Mouse (Mus musculus): ENCODE data around the gene Fndc9. TPM values are rescaled to one million over a fixed set of nuclear protein-coding genes. Genes with fewer than 3 reads are reported as not detected.

The Fndc9 gene
- polyA plus RNA-seq, 1 experiment: 0.39 TPM

DNA sequence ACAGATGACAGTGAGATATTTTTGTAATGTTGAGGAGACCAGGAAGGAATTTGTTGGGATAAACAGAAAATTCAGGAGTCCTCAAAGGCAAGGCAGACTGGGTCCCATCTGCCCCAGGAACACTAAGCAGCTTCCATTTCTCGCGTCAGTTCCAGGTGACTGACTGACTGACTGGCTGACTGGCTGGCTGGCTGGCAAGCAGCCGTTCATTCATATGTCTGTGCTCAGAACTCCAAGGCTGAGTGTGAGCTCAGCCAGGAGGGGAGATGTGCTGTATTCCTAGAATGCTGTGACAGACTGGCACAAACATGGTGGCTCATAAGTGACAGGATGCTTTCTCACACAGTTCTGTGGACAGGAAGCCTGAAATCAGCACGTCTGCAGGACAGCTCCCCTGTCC lies 1.4 kb upstream of the Fndc9 start:
- TF ChIP-seq CTCF (IDR thresholded peaks at IDR 0.05; ENCODE audit: borderline replicate concordance, insufficient read depth, low read depth, low read length) (no peak), POLR2A (IDR thresholded peaks at IDR 0.05; ENCODE audit: borderline replicate concordance, insufficient read depth, low read length) (no peak)
- WGBS: 10% methylated on average over 4 of the region's 4 CpGs
- no peaks in the 10 kb centered on the region for H3K4me1 ChIP-seq (ENCODE audit: control insufficient read depth, insufficient read depth, low read length)
- H3K4me3 ChIP-seq (replicated peaks; ENCODE audit: insufficient read depth, low read depth, low read length): no peak overlapping the region
- no peak overlapping the region for H3K27ac ChIP-seq (ENCODE audit: insufficient read depth, low read length)
- H3K27me3 ChIP-seq (ENCODE audit: control insufficient read depth, insufficient read depth, low read length): no peaks in the 10 kb centered on the region
- DNase-seq: no peak

DNA sequence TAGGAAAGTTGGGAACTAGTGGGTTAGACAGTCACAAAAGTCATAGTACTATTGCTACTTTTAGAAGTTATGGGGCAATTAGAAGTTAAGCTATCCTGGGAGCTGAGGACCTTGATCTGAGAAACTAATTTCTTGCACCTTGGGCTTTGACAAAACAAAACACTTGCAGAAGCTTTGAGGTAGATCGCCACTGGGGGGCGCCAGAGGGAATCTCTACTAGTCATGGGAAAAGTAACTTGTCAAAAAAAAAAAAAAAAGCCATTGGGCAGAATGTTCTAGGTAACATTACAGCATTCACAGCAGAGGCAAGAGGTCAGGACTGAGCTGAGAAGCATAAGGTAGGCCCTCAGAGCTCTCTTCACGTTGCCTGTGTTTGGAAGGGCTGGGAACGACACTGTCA lies 1.6 kb downstream of the Fndc9 start:
- 27% methylated on average over 4 of the region's 4 CpGs for WGBS
- TF ChIP-seq POLR2A (IDR thresholded peaks at IDR 0.05; ENCODE audit: borderline replicate concordance, insufficient read depth, low read length) (no peak), CTCF (IDR thresholded peaks at IDR 0.05; ENCODE audit: borderline replicate concordance, insufficient read depth, low read depth, low read length) (peak; percentile 45; the same call in 1 of the 2 replicates)
- DNase-seq: peak; percentile 50 to 68
- Histone ChIP-seq H3K27me3 (ENCODE audit: control insufficient read depth, insufficient read depth, low read length) (no peaks in the 10 kb centered on the region), H3K4me3 (replicated peaks; ENCODE audit: insufficient read depth, low read depth, low read length) (no peak overlapping the region), H3K27ac (ENCODE audit: insufficient read depth, low read length) (no peak overlapping the region), H3K4me1 (ENCODE audit: control insufficient read depth, insufficient read depth, low read length) (no peaks in the 10 kb centered on the region)

DNA sequence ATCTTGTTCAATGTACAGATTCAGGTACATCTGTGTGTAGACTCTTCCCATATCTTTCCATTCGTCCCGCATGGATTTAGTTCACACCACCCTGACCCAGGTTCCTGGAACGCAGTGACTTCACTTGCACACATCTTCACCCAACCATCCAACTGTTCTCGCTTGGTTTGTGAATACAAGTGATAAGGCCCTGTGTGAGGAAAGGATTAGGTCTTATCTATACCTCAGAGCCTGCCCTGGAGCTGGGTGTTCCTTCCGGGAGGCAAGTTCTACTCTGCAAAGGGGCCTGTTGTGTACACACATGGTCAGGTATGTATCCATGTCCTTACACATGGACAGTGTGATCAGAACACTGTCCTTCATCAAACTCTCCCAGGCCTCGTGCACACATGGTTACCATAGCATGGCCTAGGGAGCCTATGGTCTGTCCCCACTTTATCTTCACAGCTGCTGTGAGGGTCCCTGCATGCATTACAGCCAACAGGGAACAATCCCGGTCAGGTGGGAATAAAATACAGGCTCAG lies 5.9 kb downstream of the Fndc9 start:
- no peaks in the 10 kb centered on the region for H3K4me1 ChIP-seq (ENCODE audit: control insufficient read depth, insufficient read depth, low read length)
- 95% methylated on average over 7 of the region's 7 CpGs for WGBS
- DNase-seq: no peak

DNA sequence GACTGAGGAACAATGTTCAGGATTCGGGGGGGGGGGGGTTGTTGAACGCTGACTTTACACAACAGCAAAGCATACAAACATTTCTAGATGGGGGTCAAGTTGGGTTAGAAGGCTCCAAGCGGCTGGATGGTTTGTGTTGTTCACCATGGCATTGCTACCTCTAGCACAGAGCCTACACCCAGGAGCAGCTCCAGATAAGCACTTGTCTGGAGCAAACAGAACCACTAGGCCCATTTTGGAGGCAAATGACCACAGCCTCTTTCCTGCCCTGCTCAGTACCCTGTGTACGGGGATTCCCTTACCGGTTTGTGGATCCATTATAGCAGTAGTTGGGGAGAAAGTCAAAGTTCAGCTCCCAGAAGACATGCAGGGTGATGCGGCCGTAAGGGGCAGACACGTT lies 6.7 kb downstream of the Fndc9 start:
- 92% methylated on average over 8 of the region's 8 CpGs for WGBS
- no peak overlapping the region for H3K27ac ChIP-seq (ENCODE audit: insufficient read depth, low read length)

More for the DNA sequence above, 5.9 kb downstream of the Fndc9 start:
- Histone ChIP-seq H3K4me3 (replicated peaks; ENCODE audit: insufficient read depth, low read depth, low read length) (no peak overlapping the region), H3K27ac (ENCODE audit: insufficient read depth, low read length) (no peak overlapping the region), H3K27me3 (ENCODE audit: control insufficient read depth, insufficient read depth, low read length) (no peaks in the 10 kb centered on the region)
- no peak for TF ChIP-seq CTCF (IDR thresholded peaks at IDR 0.05; ENCODE audit: borderline replicate concordance, insufficient read depth, low read depth, low read length)
- TF ChIP-seq POLR2A (IDR thresholded peaks at IDR 0.05; ENCODE audit: borderline replicate concordance, insufficient read depth, low read length): no peak

DNA sequence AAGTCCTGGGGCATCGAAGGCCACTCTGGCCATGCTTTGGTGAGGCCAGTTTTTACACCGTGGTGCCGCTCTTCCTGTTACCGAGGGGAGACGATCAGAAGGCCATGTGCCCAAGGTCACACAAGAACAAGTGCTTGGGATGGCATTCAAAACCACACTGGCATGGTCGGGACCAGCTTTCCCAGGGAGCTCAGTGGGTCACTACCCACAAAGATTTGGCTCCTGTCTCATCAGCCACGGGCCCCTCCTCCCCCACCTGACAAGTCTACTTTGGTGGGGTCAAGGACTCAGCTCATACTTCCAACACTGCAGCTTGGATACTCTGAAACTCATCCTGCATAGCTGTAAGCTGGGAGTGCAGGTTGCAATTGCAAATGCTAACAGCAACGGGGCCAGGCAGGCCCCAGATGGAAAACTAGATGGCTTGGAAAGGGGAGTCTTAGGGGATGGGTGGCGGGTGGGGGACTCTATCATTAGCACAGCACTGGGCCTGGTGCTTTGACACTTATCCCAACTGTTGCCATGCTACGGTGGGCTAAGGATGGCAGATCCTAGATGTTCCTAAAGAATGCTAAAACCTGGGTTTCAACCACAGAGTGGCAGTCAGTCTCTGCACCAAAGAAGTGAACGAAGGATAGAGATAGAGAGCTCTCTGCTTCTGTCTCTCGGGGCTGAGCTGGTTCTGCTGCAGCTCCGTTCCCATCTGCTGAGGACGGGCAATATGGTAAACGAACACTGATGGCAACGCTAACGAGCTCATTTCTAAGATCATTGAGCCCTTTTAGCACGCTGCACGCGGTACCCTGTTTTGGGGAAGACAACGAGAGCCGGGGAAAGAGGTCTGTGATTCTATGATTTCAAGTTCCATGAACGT lies 9.6 kb downstream of the Fndc9 start:
- Histone ChIP-seq H3K4me1 (ENCODE audit: control insufficient read depth, insufficient read depth, low read length) (no peaks in the 10 kb centered on the region), H3K27me3 (ENCODE audit: control insufficient read depth, insufficient read depth, low read length) (no peaks in the 10 kb centered on the region), H3K27ac (ENCODE audit: insufficient read depth, low read length) (no peak overlapping the region), H3K4me3 (replicated peaks; ENCODE audit: insufficient read depth, low read depth, low read length) (no peak overlapping the region)
- DNase-seq: no peak
- no peak for TF ChIP-seq CTCF (IDR thresholded peaks at IDR 0.05; ENCODE audit: borderline replicate concordance, insufficient read depth, low read depth, low read length)
- TF ChIP-seq POLR2A (IDR thresholded peaks at IDR 0.05; ENCODE audit: borderline replicate concordance, insufficient read depth, low read length): no peak
- 88% methylated on average over 23 of the region's 23 CpGs for WGBS

More for the DNA sequence above, 6.7 kb downstream of the Fndc9 start:
- Histone ChIP-seq H3K4me1 (ENCODE audit: control insufficient read depth, insufficient read depth, low read length) (no peaks in the 10 kb centered on the region), H3K27me3 (ENCODE audit: control insufficient read depth, insufficient read depth, low read length) (no peaks in the 10 kb centered on the region), H3K4me3 (replicated peaks; ENCODE audit: insufficient read depth, low read depth, low read length) (no peak overlapping the region)
- no peak for DNase-seq
- TF ChIP-seq POLR2A (IDR thresholded peaks at IDR 0.05; ENCODE audit: borderline replicate concordance, insufficient read depth, low read length) (no peak), CTCF (IDR thresholded peaks at IDR 0.05; ENCODE audit: borderline replicate concordance, insufficient read depth, low read depth, low read length) (no peak)

DNA sequence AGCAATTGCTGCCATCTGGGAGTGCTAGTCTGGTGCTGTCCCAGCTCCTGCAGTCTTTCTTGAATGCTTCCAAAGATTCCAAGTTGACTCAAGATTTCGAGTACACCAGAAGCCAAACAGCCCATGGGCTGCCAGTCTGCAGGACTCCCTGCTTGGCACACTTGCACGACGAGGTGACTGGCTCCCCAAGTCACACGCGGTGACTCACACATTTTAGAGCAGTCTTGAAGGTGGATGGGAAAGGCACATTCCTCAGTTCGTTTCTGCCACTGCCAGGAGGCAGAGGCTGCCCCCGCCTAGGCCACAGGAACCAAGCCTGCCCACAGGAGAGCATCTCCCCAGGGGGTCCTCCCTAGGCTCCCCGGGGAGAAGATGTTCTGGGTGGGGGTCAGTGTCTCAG lies 10.6 kb downstream of the Fndc9 start:
- TF ChIP-seq CTCF (IDR thresholded peaks at IDR 0.05; ENCODE audit: borderline replicate concordance, insufficient read depth, low read depth, low read length): no peak
- no peak for TF ChIP-seq POLR2A (IDR thresholded peaks at IDR 0.05; ENCODE audit: borderline replicate concordance, insufficient read depth, low read length)
- no peaks in the 10 kb centered on the region for H3K4me1 ChIP-seq (ENCODE audit: control insufficient read depth, insufficient read depth, low read length)
- peak overlapping the region; percentile 56; the same call in 1 of the 2 replicates for H3K27ac ChIP-seq (ENCODE audit: insufficient read depth, low read length)
- no peaks in the 10 kb centered on the region for H3K27me3 ChIP-seq (ENCODE audit: control insufficient read depth, insufficient read depth, low read length)
- no peak for DNase-seq
- WGBS: 64% methylated on average over 8 of the region's 8 CpGs
- no peak overlapping the region for H3K4me3 ChIP-seq (replicated peaks; ENCODE audit: insufficient read depth, low read depth, low read length)

DNA sequence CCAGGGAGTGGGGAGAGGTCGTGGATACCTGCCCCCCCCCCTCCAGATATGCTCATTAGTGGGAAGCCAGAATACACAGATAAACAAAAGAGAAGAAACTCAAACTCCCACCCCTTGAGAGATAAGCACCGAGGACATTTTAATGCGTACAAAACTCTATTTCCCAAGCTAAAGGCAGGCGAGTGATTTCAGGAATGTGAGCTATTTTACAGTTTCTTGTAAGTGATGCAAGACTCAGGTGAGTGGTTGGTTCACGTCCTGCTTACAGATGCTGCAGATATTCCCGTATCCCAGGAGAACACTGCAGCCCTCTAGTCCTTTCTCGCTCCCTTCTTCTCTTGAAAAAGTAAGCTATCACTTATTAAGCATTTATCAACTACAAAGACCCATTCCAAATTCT lies 11.1 kb downstream of the Fndc9 start:
- H3K4me1 ChIP-seq (ENCODE audit: control insufficient read depth, insufficient read depth, low read length): no peaks in the 10 kb centered on the region
- TF ChIP-seq POLR2A (IDR thresholded peaks at IDR 0.05; ENCODE audit: borderline replicate concordance, insufficient read depth, low read length) (no peak), CTCF (IDR thresholded peaks at IDR 0.05; ENCODE audit: borderline replicate concordance, insufficient read depth, low read depth, low read length) (no peak)
- H3K27me3 ChIP-seq (ENCODE audit: control insufficient read depth, insufficient read depth, low read length): no peaks in the 10 kb centered on the region
- DNase-seq: no peak
- WGBS: 86% methylated on average over 7 of the region's 7 CpGs
- peak overlapping the region; percentile 56; the same call in 1 of the 2 replicates for H3K27ac ChIP-seq (ENCODE audit: insufficient read depth, low read length)
- no peak overlapping the region for H3K4me3 ChIP-seq (replicated peaks; ENCODE audit: insufficient read depth, low read depth, low read length)

DNA sequence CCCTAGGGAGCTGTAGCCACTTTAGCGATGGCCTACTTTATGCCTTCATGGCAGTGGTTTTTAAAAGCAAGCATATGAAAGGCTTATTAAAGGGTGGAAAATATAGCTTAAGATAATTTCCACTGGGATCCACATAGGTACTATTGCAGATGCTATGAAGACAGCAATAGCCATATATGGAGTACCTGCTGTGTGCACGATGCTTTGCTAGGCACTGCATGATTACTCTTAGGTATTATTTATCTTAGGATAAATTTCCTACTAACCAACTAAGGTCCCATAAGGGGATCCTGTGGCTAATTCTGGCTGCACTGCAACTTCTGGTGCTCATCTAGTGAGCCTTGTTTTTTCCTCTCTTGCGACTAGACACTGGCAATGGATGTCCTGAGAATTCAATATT lies 13.0 kb downstream of the Fndc9 start:
- H3K4me3 ChIP-seq (replicated peaks; ENCODE audit: insufficient read depth, low read depth, low read length): no peak overlapping the region
- TF ChIP-seq CTCF (IDR thresholded peaks at IDR 0.05; ENCODE audit: borderline replicate concordance, insufficient read depth, low read depth, low read length): no peak
- TF ChIP-seq POLR2A (IDR thresholded peaks at IDR 0.05; ENCODE audit: borderline replicate concordance, insufficient read depth, low read length): no peak
- no peaks in the 10 kb centered on the region for H3K4me1 ChIP-seq (ENCODE audit: control insufficient read depth, insufficient read depth, low read length)
- no peak for DNase-seq
- WGBS: 87% methylated on average over 3 of the region's 3 CpGs
- H3K27me3 ChIP-seq (ENCODE audit: control insufficient read depth, insufficient read depth, low read length): no peaks in the 10 kb centered on the region
- no peak overlapping the region for H3K27ac ChIP-seq (ENCODE audit: insufficient read depth, low read length)
